Mouse (Mus musculus) ZHBTc4 (cell line): Measurements from ENCODE around the gene 4931423N10Rik.
A peak's percentile ranks its signal among the peaks of the same experiment; 100 is the strongest.

Source experiments
- DNase-seq: peaks from one replicate; pipeline ENCODE4 v3.0.0-alpha.2; 2011; ENCODE audit warnings: low read depth, low spot score

The 4931423N10Rik gene

DNA sequence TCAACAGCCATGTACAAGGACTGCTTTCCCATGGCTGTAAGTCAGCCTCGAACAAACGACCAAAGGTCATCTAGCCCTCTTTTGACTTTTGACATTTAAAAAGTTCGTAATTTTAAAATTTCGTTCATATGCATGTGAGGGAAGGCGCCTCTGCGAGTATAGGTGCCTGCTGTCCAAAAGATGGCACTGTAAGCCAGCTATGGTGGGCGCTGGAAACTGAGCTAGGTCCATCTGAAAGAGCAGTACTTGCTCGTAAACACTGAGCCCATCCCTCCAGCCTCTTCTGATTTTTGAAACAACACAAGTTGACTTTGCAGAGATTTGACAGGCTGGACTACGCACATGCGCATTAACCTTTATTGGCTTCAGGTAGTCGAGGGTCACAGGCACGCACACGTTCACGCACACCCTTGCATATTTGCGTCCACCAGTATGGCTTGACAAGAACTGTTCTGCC is at the start of gene 4931423N10Rik:
TSS of gene 4931423N10Rik (plus strand) at position 407 of the 457 bp plus-strand sequence.
- no peak for DNase-seq

DNA sequence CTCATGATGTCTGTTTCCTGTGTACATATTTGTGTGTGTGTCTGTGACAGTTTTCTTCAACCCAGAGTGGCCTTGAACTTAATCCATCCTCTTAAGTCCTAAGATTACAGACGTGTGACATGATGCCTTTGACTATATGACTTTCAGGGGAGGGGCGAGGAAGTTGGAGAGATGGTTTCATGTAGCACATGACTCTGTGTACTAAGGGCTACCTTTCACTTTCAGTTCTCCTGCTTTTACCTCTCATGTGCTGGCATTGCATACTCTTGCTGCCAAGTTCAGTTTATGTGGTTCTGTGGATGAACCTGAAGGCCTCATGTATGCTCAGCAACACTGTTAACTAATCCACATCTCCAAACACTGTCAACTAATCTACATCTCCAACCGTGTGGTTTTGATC is 35.0 kb upstream of the 4931423N10Rik start:
- DNase-seq = no peak

DNA sequence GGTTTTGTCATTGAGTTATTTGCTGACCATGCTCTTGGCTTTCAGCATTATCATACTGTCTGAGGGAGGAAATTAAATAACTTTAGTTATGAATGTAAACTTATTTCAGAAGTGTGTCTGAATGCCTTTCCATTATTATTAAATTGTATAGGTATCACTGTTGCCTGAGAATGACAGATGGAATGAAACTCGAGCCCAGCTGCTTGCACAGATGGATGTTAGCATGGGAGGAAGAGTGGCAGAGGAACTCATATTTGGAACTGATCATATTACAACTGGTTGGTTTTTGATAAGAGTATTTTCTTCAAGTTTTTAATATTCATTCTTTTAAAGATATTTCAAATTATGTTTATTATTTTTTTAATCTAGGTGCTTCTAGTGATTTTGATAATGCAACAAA is 12.9 kb upstream of the 4931423N10Rik start:
- DNase-seq = no peak

DNA sequence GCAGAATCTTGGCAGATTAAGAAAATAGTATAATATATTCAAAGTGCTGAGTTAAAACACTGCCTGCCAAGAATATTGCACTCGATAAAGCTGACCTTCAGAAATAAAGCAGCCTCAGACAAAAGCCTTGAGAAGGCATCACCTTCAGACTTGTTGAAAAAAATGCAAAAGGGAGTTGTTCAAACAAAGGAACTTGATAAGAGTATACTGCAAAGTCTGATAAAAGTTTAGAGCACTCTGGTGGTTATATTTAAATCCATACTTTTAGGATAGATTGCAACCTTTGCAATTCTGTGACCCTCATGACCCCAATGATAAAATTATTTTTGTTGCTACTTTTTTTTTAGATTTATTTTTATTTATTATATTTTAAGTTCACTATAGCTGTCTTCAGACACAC is 6.2 kb upstream of the 4931423N10Rik start:
- DNase-seq = no peak

DNA sequence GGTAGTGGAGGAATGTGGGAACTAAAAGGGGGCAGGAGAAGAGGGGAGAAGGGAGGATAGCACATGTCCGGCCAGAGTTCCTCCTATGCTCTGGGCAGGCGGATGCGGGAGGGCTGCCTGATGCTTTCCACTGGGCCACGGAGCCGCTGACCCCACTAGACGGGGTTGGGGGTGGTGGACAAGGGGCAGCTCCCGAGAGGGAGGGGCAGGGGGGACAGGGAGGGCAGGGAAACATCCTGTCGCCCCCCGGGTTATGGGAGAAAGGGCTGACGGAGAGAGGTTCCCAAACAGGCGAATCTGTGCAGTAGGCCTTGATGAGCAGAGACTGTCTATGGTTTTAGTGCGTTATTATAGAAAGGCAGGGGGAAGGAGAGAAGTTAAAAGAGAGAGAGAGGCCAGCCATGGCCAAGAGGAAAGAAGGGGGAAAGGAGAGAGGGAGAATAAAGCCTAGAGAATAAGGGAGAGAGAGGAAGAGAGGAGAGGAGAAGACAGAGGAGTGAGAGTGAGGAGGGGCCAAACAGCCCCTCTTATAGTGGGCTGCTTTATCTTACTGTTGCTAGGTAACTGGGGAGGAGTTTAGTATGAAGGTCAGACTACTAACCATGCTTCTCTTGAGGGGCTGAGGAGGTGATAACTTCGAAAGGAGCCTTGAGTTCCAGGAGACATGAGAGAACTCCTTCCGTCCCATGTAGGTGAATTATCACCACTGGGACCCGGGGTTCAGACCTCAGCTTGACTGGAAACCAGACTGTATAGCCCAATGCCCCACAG is 4.2 kb upstream of the 4931423N10Rik start:
- DNase-seq = no peak

DNA sequence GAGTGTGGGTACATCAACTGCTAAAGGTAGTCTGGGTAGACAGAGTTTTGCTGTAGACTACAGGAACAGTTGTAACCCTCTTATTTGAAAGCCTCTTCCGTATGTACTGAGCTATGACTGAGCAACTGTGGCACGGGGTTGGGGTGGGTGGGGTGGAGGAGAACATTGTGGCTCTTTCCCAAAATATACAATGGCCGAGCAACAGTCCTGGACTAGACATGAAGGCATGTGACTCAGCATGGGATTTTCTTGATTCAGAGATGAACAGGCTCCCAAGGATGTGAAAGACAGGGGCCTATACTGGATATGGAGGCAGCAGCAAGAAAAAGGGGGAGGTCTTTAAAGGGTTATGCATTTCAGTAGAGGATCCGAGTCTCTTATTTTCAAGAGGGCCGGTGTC is 6.4 kb downstream of the 4931423N10Rik start:
- DNase-seq = no peak

DNA sequence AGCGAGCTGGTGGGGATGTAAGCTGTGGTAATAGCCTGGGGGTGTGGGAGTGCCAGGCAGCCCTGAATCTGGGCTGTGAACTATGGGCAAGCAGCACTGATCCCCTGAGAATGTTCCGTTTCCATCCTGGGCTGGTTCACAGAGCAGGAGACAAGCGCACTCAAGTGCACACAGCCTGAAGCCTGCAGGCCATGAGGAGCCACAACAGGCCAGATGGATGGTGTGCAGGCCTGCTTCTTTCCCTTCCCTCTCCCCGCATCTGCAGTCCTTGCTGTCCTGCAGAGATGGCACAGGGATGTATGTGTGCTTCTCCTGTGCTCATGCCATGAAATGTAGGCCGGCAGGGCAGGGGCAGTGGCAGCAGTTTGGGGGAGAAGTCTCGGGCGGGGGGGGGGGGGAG is 17.9 kb downstream of the 4931423N10Rik start:
- DNase-seq = no peak

DNA sequence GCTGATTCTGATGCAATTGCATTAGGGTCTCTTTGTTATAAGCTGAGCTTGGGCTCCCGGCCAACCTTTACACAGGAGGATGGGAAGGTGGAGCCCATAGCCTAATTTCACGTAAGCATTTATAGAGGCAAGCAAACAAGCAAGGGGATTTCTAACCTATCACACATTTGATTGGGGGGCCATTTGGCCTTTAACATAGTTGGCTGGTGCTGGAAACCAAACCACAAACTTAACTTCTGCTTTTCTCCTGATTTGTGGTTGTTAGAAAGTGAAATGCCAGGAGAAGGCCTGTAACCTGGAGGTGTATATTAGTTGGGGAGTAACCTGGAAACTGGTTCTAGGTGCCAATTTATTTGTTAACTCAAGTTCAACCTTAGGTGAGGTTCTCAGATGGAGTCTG is 21.2 kb downstream of the 4931423N10Rik start:
- no peak for DNase-seq

DNA sequence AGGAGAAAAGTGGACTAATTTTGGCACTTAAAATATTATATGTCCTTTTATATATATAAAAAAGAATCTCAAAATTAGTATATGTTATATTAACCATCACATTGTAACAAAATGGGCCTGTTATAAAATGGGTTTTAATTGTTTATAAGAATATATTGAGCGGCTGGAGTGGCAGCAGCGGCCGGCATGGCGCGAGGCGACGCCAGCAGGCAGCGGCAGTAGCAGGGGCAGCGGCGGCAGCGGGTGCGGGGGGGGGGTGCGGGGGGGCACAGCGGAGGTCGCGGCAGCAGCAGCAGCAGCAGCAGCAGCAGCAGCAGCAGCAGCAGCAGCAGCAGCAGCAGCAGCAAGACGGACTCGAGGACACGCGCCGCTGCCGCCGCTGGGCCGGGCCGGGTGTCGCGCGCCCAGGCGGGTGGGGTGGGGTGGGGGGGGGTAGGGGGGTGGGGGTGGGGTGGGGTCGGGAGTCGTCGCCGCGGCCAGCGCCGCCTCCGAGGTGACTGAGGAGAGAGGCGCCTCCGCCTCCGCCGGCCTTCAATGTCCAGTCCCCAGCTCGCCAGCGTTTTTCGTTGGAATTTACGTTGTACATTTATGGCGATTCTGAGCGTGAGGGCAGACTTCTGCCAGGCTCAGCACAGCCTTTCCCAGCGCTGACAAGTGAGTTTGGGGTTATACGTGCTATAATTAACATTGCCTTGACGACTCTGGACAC is 26.9 kb downstream of the 4931423N10Rik start:
- DNase-seq = peak; percentile 10

DNA sequence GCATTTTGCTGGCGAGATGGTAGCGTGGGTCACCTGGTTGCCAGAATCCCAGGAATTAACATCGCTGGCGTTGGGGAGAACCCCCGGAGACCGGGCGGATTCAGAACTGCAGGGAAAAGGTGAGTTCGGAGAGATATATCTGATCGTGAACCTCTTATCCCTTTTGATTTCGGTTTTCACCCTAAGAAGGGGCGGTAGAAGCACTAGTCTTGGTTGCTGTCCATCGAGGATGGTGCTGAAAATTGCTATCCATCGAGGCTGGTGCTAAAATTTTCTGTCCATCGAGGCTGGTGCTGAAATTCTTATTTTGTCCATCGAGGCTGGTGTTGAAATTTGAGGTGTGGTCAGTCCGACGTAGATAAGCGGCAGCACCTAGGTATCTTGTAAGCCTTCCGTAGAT is 83.7 kb downstream of the 4931423N10Rik start:
- DNase-seq = peak; percentile 60

DNA sequence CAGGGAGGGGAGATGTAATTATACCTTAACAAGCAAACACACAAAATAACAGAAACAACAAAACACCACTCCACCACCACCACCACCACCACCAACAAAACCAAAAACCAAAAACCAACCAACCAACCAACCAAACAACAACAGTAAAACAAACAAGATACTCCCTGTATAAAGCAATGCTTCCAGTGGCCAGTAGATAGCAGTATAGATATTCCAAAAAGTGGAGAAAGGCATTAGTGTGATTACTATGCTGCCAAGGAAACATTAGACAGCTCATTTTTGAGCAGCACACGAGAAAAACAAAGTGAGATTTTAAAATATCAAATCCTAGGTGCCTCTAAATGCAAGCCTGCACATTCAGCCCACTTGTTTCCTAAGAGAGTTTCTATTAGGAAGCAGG is 107.6 kb downstream of the 4931423N10Rik start:
- no peak for DNase-seq
